Mouse (Mus musculus): ENCODE measurements around the gene Mta3.

- TF ChIP-seq CTCF (IDR thresholded peaks at IDR 0.05; ENCODE audit: extremely low read depth, insufficient read depth, insufficient read length, insufficient replicate concordance), result no peak
- TF ChIP-seq POLR2A (IDR thresholded peaks at IDR 0.05; ENCODE audit: low read depth, low read length), result no peak
These were observed 89.2 kb downstream of the Mta3 start for GRCm38 (mm10) chr17:83795121-83795520.
